Mouse (Mus musculus) hindbrain, postnatal 0 days (tissue): ENCODE measurements at regions not wholly inside any gene's neighbourhood (a gene's known extent, or its start where the extent isn't known, plus 50 kb on each side); places are given as distances from the start of the nearest gene placed in this dataset.

Experiments used
- ATAC-seq: fragments of 200-750 bp; cut with Nextera tagmentation; 2 replicates; pipeline ENCODE4 v1.8.0; 2017; ENCODE audit warnings: mild to moderate bottlenecking, moderate TSS enrichment, moderate library complexity
- DNase-seq: peaks from one replicate; pipeline ENCODE4 v3.0.0-alpha.2; 2015; ENCODE audit warnings: low spot score
- H3K27ac ChIP-seq: fragments of 300-500 bp; sonication (generic); 2 replicates; pipeline ENCODE4 v1.5.1; 2014; ENCODE audit warnings: mild to moderate bottlenecking
- H3K27me3 ChIP-seq: fragments of 300-500 bp; sonication (generic); 2 replicates; pipeline ENCODE4 v1.6.1; 2014; ENCODE audit warnings: low read length, mixed read lengths; ENCODE audit not compliant: insufficient read depth
- H3K36me3 ChIP-seq: fragments of 300-500 bp; sonication (generic); 2 replicates; pipeline ENCODE4 v1.6.1; 2014; ENCODE audit warnings: low read length, mixed read lengths; ENCODE audit not compliant: insufficient read depth
- H3K4me1 ChIP-seq: fragments of 300-500 bp; sonication (generic); 2 replicates; pipeline ENCODE4 v1.6.1; 2014; ENCODE audit warnings: antibody characterized with exemption, low read length, mixed read lengths; ENCODE audit not compliant: insufficient read depth
- H3K4me2 ChIP-seq: fragments of 300-500 bp; sonication (generic); 2 replicates; pipeline ENCODE4 v1.6.1; 2014; ENCODE audit warnings: low read depth, mild to moderate bottlenecking, low read length, moderate library complexity, mixed read lengths
- H3K4me3 ChIP-seq: fragments of 300-500 bp; sonication (generic); 2 replicates; pipeline ENCODE4 v1.5.1; 2014; ENCODE audit warnings: low read length
- H3K9ac ChIP-seq: fragments of 300-500 bp; sonication (generic); replicated peaks from 2 replicates; pipeline ENCODE4 v1.6.1; 2014; ENCODE audit warnings: mild to moderate bottlenecking, low read length, moderate library complexity, mixed read lengths
- H3K9me3 ChIP-seq: fragments of 300-500 bp; sonication (generic); 2 replicates; pipeline ENCODE4 v1.6.1; 2016; ENCODE audit warnings: low read length, mixed read lengths
- CTCF ChIP-seq: IDR thresholded peaks from 2 replicates; pipeline ENCODE4 v1.5.1; 2016; ENCODE audit warnings: antibody characterized with exemption, control low read depth, low read depth
- WGBS: fragments of 180-500 bp; shearing (Covaris S2); extraction: QIAGEN DNeasy Blood & Tissue Kit; methylation state at CpG from one replicate; pipeline ENCODE4 v1.1.7; 2014; 5-methylcytosine and 5-hydroxymethylcytosine counted together

- H3K36me3 ChIP-seq = no peaks in the 10 kb centered on the region
- H3K9ac ChIP-seq = no peak overlapping the region
- 71% methylated on average over 4 of the region's 4 CpGs for WGBS
- no peaks in the 10 kb centered on the region for H3K27me3 ChIP-seq
- H3K4me2 ChIP-seq = no peak overlapping the region
- H3K4me1 ChIP-seq = no peaks in the 10 kb centered on the region
- no peak for TF ChIP-seq CTCF
- DNase-seq (no peak), ATAC-seq (no peak)
- no peaks in the 10 kb centered on the region for H3K9me3 ChIP-seq
- no peak overlapping the region for H3K4me3 ChIP-seq
- H3K27ac ChIP-seq = no peak overlapping the region
These were observed 99.1 kb upstream of the Far2 start for GRCm38 (mm10) chr6:147947997-147948396.

- H3K27me3 ChIP-seq = no peaks in the 10 kb centered on the region
- H3K4me3 ChIP-seq = no peak overlapping the region
- H3K4me2 ChIP-seq = no peak overlapping the region
- DNase-seq (no peak), ATAC-seq (no peak)
- H3K9me3 ChIP-seq = no peaks in the 10 kb centered on the region
- TF ChIP-seq CTCF = no peak
- no peak overlapping the region for H3K9ac ChIP-seq
- H3K27ac ChIP-seq = no peak overlapping the region
- H3K4me1 ChIP-seq = no peaks in the 10 kb centered on the region
- H3K36me3 ChIP-seq = no peaks in the 10 kb centered on the region
These were observed 95.4 kb upstream of the Far2 start for GRCm38 (mm10) chr6:147951642-147952041.

- Histone ChIP-seq H3K9me3 (no peaks in the 10 kb centered on the region), H3K9ac (no peak overlapping the region), H3K4me3 (no peak overlapping the region), H3K36me3 (no peaks in the 10 kb centered on the region), H3K4me1 (no peaks in the 10 kb centered on the region), H3K27ac (no peak overlapping the region), H3K27me3 (no peaks in the 10 kb centered on the region), H3K4me2 (no peak overlapping the region)
- DNase-seq (peak; percentile 76), ATAC-seq (peak; percentile 70; the same call in 1 of the 2 replicates)
- TF ChIP-seq CTCF = peak; percentile 71
- 38% methylated on average over 5 of the region's 5 CpGs for WGBS
These were observed 93.9 kb upstream of the Far2 start for GRCm38 (mm10) chr6:147953058-147953679.

- Histone ChIP-seq H3K27ac (no peak overlapping the region), H3K27me3 (no peaks in the 10 kb centered on the region), H3K9me3 (no peaks in the 10 kb centered on the region), H3K4me2 (no peak overlapping the region), H3K9ac (no peak overlapping the region), H3K36me3 (no peaks in the 10 kb centered on the region), H3K4me1 (no peaks in the 10 kb centered on the region), H3K4me3 (no peak overlapping the region)
- WGBS = 74% methylated on average over 7 of the region's 7 CpGs
- DNase-seq (no peak), ATAC-seq (no peak)
- TF ChIP-seq CTCF = no peak
These were observed 93.3 kb upstream of the Far2 start for GRCm38 (mm10) chr6:147953753-147954152.

- DNase-seq (no peak), ATAC-seq (no peak)
- H3K4me2 ChIP-seq = no peak overlapping the region
- no peak overlapping the region for H3K27ac ChIP-seq
- no peaks in the 10 kb centered on the region for H3K9me3 ChIP-seq
- H3K36me3 ChIP-seq = no peaks in the 10 kb centered on the region
- 88% methylated on average over 1 of the region's 1 CpGs for WGBS
- TF ChIP-seq CTCF = no peak
- H3K27me3 ChIP-seq = no peaks in the 10 kb centered on the region
- H3K4me3 ChIP-seq = no peak overlapping the region
- no peak overlapping the region for H3K9ac ChIP-seq
- H3K4me1 ChIP-seq = no peaks in the 10 kb centered on the region
These were observed 92.8 kb upstream of the Far2 start for GRCm38 (mm10) chr6:147954253-147954652.

GRCm38 (mm10) chr6:147954967-147955830 lies 91.9 kb upstream of the Far2 start:
- peak; percentile 56; the same call in 1 of the 2 replicates for ATAC-seq
- Histone ChIP-seq H3K4me1 (no peaks in the 10 kb centered on the region), H3K36me3 (no peaks in the 10 kb centered on the region), H3K4me2 (no peak overlapping the region), H3K27ac (no peak overlapping the region), H3K4me3 (no peak overlapping the region), H3K27me3 (no peaks in the 10 kb centered on the region), H3K9ac (no peak overlapping the region), H3K9me3 (no peaks in the 10 kb centered on the region)
- DNase-seq = peak; percentile 66
- TF ChIP-seq CTCF = peak; percentile 60
- 63% methylated on average over 7 of the region's 7 CpGs for WGBS

- 0 out of 2 replicates have a peak, but pooled peaks cover 2% of the 10 kb centered on the region for H3K9me3 ChIP-seq
These were observed 82.3 kb upstream of the Far2 start for GRCm38 (mm10) chr6:147964739-147965138.

More at GRCm38 (mm10) chr6:147964739-147965138, 82.3 kb upstream of the Far2 start:
- DNase-seq (no peak), ATAC-seq (no peak)
- Histone ChIP-seq H3K36me3 (no peaks in the 10 kb centered on the region), H3K27ac (no peak overlapping the region), H3K4me3 (no peak overlapping the region), H3K4me2 (no peak overlapping the region), H3K27me3 (no peaks in the 10 kb centered on the region), H3K4me1 (no peaks in the 10 kb centered on the region), H3K9ac (no peak overlapping the region)
- TF ChIP-seq CTCF = no peak
- WGBS = 79% methylated on average over 4 of the region's 4 CpGs
